Mouse (Mus musculus) thymus, postnatal 36 days (tissue): ENCODE results near the gene 1700012B07Rik.
A peak's percentile ranks its signal among the peaks of the same experiment; 100 is the strongest.

Source experiments
- DNase-seq, 2 experiments: peaks; one replicate each; pipeline ENCODE4 v3.0.0; 2022; ENCODE audit warnings: mixed read lengths in 2 of 2

Gene 1700012B07Rik

DNA sequence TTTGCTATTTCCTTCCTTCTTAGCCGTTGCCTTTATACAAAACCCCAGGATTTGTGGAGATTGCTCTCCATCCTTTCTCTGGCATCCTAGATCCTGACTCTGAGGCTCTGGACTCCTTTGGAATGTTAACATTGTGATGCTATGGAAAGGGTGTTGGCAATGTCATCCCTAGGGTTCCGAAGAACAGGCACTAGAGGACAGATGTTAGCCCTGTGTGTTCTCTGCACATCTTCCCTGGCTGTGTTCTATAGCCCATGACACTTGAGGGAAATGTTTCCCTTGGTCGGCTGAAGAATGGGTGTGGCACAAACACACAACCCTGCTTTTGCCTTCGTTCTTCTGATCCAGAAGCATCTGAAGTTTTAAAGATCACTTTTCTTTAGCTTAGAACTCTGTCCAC lies at the start of gene 1700012B07Rik:
Gene 1700012B07Rik, minus strand, starts transcription at position 101 of the 400 bp plus-strand sequence.
- DNase-seq = no peak

GRCm38 (mm10) chr11:109876767-109877166 lies 48.9 kb upstream of the 1700012B07Rik start:
- no peak for DNase-seq

GRCm38 (mm10) chr11:109875834-109876233 lies 48.0 kb upstream of the 1700012B07Rik start:
- DNase-seq = no peak

- no peak for DNase-seq
Measured at GRCm38 (mm10) chr11:109875525-109875802, 47.6 kb upstream of the 1700012B07Rik start.

DNA sequence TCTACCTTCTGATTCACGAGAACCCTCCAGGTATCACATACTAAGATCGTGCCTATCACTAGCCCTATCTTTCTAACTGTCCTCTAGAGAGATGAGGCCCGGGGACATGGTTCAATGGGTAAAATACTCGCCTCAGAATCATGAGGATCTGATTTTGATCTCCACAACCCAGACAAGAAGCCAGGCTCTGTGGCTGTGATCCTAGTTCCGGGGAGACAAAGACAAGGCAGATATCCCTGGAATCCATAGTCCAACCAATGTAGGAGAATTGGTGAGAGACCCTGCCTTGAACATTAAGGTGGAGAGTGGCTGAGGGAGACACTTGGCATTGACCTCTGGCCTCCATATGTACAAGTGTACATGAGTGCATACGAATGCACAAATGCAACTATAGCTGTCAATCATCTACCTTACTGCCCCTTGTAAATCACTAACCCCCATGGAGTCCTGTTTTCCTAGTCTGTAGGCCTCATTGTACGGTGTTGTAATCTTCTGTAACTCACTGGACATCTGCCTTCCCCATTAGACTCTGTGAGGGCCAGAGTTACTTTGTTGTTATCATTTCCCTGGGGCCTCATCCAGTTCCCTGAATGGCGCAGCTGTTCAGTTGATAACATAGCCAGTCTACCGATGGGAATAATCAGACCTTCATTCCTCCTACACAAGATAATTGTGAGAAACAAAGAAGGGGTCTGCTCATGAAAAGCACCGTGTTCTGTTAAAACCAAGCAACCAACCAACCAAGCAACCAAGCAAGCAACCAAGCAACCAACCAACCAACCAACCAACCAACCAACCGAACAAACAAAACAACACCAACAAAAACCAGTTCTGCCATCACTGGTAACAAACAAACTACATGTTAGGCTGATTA lies 47.0 kb upstream of the 1700012B07Rik start:
- no peak for DNase-seq

DNA sequence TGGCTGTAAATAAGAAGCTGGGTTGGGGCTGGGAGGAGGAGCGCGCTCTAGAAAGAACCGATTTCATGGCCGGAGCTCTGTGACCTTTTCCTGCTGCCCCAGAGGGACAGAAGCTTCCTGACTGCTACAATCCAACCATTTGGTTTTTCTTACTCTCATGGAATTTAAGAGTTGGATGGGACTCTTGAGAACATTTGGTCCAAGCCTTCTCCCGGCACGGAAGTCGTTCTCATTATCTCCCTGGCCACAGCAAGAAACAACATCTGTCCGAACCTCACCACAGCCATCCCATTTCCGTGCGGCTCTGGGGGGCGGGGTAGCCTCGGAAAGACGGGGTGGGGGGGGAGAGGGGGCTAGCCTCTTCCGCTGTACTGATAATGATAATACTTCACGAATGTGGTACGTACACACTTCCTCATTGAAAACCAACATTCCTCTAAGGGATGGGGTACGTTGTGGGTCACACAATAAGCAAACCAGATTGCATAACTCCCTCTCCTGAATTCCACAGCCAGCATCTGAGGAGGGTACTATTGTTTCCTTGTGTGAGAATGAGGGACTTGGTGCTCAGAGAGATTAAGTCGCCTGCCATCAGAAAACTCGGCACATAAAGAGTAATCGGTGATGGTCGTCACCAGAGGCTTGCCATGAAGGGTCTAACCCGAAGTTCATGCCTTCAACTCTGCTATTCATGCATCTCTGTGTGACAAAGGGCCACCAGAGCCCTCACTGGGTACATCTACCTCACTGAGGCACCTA lies 46.2 kb upstream of the 1700012B07Rik start:
- no peak for DNase-seq

GRCm38 (mm10) chr11:109873161-109873775 lies 45.4 kb upstream of the 1700012B07Rik start:
- no peak for DNase-seq

GRCm38 (mm10) chr11:109872674-109873073 lies 44.8 kb upstream of the 1700012B07Rik start:
- no peak for DNase-seq

DNA sequence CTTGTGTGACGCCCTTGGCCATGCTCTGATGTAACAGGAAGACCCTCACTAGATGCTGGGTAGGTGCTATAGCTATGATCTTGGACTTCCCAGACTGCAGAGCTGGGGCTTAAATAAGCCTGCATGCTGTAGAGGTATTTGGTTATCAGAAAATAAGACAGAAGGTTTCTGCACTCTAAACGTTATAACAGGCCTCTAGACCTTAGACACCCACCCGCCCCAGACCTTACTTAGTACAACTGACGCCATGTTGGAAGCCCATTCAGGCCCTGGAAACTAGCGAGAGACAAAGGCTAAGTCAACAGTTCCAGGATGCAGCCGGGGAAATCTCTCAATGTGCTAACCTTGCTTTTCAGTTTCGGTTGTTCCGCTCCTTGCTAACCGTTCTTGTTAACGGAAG lies 44.2 kb upstream of the 1700012B07Rik start:
- DNase-seq = no peak

- DNase-seq = no peak
Measured at GRCm38 (mm10) chr11:109867861-109868260, 40.0 kb upstream of the 1700012B07Rik start.

- no peak for DNase-seq
Measured at GRCm38 (mm10) chr11:109866537-109867160, 38.8 kb upstream of the 1700012B07Rik start.

DNA sequence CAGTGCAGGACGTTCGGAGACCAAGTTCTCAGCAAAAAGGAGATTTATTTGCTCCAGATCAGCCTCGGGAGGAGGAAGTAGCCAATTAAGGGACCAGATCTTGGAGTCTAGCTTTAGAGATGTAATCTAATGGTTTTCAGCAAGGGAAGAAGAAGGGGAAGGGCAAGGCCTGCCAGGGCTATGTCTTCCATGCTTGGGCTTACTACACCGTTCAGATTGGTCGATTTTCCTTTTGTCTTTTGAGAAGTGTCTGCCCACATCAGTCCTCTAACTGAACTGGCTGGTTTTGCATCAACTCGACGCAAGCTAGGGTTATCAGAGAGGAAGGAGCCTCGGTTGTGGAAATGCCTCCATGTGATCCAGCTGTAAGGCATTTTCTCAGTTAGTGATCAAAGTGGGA lies 37.7 kb upstream of the 1700012B07Rik start:
- DNase-seq = no peak

DNA sequence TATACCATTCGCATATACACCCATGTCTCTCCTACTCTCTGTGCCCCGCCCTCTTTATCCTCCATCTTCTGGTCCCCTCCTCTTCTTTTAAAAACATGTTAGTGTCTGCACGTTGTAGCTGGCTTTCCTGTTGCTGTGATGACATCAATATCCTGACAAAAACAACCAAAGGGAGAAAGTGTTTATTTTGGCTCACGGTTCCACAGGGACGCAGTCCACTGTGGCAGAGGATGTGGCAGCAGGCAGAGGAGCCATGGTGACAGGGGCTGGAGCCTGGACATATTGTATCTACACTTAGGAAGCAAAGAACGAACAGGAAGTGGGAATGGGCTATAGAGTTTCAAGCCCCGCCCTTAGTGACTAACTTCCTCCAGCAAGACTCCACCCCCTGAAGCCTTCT lies 36.1 kb upstream of the 1700012B07Rik start:
- DNase-seq = no peak

GRCm38 (mm10) chr11:109863194-109863746 lies 35.4 kb upstream of the 1700012B07Rik start:
- peak; percentile 24 to 48 for DNase-seq

- DNase-seq = peak; percentile 77 to 83
Measured at GRCm38 (mm10) chr11:109860508-109860907, 32.7 kb upstream of the 1700012B07Rik start.

GRCm38 (mm10) chr11:109859939-109860469 lies 32.2 kb upstream of the 1700012B07Rik start:
- peak; percentile 65 to 75 for DNase-seq

DNA sequence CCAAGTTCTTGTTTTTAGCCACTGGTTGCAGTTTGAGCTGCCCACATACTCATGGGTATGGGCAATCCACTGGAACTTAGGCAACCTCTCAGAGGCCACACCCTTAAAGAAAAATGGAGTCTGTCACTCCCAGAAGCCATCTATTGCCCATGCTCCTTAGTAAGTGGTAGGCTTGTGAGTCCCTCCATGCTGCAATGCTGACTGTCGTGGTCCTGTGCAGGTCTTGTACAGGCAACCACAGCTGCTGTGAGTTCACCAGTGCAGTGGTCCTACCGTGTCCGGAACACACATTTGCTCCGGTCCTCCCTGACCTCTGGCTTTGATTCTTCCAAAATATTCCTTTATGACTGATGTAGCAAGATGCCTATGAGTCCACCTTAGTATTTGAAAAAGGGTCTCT lies 31.6 kb upstream of the 1700012B07Rik start:
- DNase-seq = no peak

DNA sequence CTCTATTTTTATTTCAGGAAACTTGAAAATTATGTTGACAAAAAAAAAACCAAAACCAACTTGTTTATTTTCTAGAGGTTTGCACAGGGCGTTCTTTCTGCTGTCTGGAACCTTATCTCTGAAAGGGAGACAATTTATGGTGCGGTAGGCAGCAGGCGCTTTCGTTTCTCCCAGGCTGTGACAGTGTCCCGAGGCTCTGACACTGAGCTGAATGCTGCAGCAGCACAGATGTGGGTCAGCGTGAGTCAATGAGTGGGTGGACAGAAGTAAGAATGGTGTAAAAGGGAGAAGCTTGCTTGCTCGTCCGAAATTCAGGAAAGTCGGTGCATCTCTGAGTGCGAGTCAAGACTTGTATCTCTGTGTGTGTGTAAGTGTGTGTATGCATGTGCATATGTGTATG lies 29.2 kb upstream of the 1700012B07Rik start:
- DNase-seq = no peak

DNA sequence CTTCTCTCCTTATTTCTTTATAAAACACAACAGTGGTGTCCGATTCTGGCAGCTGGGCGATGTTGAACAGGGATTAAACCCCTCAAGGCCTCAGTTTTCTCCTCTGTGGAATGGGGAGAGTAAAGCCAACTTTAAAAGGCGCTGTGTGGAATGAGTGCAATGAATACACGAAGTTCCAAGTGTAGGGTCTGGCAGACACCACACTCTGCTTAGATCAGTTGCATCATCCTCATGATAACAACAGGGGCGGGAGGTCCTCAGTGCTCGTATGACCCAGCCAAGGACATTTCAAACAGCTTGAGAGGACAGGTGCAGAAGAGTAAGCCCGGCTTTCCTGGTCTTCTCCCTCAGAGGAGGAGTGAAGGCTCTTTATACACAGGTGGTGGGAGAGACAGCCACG lies 26.2 kb upstream of the 1700012B07Rik start:
- DNase-seq = no peak

- peak; percentile 22 to 49 for DNase-seq
Measured at GRCm38 (mm10) chr11:109853228-109853966, 25.6 kb upstream of the 1700012B07Rik start.

DNA sequence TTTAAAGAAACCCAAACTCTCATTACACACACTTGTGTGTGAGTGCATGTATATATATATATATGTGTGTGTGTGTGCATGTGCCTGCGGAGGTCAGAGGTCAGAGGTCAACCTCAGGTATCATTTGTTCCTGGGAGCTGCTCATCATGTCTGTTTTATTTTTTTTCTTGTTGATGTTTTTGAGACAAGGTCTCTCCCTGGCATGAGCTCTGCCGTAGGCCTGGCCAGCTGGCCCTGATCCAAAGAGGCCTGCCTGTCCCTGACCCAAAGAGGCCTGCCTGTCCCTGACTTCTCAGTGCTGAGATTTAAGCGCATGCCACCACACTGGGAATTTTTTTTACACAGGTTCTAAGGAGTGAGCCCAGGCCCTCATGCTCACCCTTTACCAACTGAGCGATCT lies 24.1 kb upstream of the 1700012B07Rik start:
- no peak for DNase-seq

DNA sequence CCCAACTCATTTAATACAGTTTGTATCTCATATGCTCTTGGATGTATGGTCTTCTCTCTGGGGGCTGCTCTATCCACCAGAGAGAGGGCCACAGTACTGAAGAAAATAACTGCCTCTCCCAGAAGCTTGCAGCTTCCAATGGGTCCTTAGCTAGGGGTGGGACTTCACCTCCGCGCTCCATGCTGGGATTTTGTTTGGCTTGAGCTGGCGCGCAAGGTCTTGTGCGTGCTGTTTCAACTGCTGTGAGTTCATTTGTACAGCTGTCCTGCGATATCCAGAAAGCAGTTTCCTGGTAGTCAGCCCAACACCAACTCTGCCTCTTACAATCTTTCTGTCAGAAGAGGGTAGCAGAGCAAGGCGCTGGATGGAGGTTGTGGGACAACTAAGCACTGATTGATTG lies 18.5 kb upstream of the 1700012B07Rik start:
- DNase-seq = no peak
